Mouse (Mus musculus): ENCODE results near the gene Cblc. TPM values are rescaled to one million over a fixed set of nuclear protein-coding genes. Genes with fewer than 3 reads are reported as not detected.
"Not testable (repeated sequence)": the region's sequence is repeated elsewhere in the genome, so short reads cannot be mapped to it uniquely, and the experiment has no call there.

The Cblc gene
- total RNA-seq, 2 experiments from 2014 or later: 1.8 to 3.2 TPM

GRCm38 (mm10) chr7:19818875-19819274 lies 22.3 kb upstream of the Cblc start:
- no peak for DNase-seq

DNA sequence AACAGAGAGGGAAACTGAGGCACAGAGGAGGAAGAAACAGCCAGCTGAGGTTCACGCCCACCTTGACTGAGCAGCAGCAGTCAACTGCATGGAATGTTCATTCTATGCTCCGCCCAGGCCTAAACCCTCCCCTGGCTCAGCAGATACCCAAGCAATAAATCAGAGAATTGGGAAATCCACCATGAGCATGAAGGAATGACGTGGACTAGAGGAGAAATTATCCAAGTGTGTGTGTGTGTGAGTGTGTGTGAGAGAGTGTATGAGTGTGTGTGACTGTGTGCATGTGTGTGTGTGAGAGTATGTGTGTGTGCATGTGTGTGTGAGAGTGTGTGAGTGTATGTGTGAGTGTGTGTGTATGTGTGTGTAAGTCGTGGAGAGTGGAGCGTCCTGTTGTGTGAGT lies 21.8 kb upstream of the Cblc start:
- DNase-seq: peak; percentile 65

DNA sequence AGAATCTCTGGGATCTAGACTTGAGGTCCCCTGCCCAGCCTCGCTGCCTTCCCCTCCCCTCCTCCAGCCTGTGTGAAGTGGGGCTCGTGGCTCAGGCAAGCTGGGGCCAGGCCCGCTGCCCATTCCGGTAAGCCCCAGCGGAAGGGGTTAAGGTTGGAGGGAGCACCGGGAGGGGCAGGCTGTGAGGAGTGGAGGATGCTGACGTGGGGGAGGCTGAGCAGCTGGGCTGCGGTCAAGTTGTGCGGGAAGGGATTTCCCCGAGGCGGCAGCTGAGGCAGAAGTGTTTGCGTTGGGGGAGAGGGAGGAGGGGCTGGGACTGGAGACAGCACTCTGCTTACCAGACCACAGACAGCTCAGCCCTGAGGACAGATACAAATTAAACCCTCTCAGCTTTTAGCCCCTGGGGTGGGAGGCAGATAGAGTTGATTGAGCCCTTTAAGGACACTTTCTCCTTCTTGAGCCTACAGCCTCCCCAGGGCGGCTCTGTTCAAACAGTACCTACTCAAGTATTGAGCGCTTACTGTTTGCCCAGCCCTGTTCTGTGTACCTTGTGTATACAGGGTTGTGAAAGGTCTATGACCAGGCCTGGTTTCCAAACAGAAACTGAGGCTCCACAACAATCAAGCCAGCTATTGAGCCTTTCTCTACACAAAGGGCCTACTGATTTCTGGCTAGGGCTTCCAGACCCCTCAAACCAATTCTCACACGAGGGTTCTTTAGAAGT lies 20.9 kb upstream of the Cblc start:
- peak; percentile 53 for DNase-seq

- peak; percentile 92 for DNase-seq
Observed at GRCm38 (mm10) chr7:19816224-19816771, 19.7 kb upstream of the Cblc start.

DNA sequence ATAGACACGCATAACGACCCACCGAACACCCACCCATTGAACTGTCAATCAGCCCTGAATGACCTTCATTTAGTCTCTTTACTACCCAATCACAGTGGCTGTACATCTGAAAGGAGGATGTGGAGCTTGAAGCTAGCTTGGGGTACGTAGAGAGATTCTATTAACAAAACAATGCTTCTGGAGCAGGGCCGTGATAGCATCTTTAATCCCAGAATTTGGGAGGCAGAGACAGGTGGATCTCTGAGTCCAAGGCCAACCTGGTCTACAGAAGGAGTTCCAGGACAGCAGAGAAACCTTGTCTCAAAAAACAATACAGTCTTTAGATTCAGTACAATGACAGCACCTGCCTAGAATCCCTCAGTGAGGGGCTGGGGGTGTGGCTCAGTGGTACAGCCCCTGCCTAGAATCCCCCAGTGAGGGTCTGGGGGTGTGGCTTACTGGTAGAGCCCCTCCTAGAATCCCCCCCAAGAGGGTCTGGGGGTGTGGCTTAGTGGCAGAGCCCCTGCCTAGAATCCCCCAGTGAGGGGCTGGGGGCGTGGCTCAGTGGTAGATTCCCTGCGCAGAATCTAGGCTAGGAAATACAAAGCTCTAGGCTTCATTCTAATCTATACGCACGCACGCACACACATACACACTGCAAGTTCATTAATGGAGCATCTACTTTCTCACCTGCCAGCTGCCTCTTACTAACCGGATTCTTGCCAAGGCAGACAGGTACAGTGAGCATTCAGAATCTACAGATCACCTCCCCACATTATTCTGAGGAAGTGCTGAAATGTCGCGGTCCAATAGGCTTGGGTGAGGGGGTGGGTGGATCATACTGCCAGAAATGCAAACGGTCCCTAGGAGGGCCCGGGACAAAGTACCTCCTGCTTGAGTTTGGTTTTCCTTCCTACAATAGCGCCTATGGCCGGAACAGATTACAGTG lies 19.0 kb upstream of the Cblc start:
- DNase-seq: no peak

DNA sequence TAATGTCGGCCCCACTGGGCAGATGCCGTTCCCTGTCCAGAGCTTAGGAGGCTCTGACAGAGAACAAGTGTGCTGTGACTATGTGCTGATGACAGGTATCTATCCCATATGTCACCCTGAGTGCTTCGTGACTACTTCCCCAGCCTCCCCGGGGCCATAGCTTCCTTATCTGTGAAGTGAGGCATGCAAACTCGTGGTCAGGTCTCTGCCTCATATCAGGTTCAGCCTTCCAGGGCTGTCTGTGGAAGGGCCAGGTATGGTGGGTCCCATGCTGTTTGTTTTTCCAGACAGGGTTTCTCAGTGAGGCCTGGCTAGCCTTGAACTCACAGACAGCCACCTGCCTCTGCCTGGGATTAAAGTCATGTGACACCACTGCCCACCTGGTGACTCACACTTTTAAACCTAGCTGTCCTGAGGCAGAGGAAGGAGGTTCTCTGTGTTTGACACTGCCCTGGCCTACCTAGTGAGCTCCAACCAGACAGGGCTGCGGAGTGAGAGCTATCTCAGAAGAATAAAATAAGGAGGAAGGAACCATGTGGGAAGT lies 17.0 kb upstream of the Cblc start:
- DNase-seq: no peak

GRCm38 (mm10) chr7:19813161-19813560 lies 16.6 kb upstream of the Cblc start:
- no peak for DNase-seq

DNA sequence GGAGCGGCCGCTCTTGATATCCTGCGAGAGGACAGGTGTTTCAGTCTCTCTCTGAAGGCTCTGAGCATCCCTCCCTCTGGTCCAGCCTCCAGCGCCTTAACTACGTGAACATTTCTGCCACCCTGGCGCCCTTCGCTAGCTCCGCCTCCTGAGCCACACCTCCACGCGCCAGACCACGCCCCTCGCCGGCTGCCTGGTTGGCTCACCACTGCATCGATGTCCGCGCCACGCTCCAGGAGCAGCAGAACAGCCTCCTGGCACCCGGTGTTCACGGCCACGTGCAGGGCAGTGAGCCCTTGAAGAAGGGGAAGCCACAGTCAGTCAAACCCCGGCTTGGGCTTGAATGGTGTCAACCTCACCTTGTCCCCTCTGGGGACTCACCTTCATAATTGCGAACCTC lies 14.5 kb upstream of the Cblc start:
- DNase-seq: peak; percentile 58

GRCm38 (mm10) chr7:19809369-19809768 lies 12.8 kb upstream of the Cblc start:
- peak; percentile 65 for DNase-seq

- no peak for DNase-seq
Observed at GRCm38 (mm10) chr7:19806356-19806969, 9.9 kb upstream of the Cblc start.

DNA sequence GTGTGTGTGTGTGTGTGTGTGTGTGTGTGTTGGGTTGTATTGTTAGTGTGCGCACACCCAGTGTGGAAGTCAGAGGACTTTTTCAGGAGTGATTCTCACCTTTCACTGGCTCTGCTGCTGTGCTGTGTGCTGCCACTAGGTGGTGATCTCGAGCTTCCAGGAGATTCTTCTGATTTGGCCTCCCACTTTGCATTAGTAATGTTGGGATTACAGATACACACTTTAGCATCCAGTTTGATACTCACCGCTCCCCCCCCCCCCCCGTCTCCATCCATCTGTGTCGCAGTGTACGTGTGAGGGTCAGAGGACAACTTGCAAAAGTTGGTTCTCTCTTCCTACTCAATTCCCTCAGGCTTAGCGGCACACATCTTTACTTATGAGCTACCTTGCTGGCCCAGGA lies 6.4 kb upstream of the Cblc start:
- peak; percentile 87 for DNase-seq

GRCm38 (mm10) chr7:19800764-19801163 lies 4.2 kb upstream of the Cblc start:
- peak; percentile 64 for DNase-seq

GRCm38 (mm10) chr7:19796254-19796653 lies 355 bp downstream of the Cblc start:
- DNase-seq: no peak

- no peak for DNase-seq
Observed at GRCm38 (mm10) chr7:19795236-19795635, 1.4 kb downstream of the Cblc start.

GRCm38 (mm10) chr7:19792701-19793630 lies 3.6 kb downstream of the Cblc start:
- no peak for DNase-seq

DNA sequence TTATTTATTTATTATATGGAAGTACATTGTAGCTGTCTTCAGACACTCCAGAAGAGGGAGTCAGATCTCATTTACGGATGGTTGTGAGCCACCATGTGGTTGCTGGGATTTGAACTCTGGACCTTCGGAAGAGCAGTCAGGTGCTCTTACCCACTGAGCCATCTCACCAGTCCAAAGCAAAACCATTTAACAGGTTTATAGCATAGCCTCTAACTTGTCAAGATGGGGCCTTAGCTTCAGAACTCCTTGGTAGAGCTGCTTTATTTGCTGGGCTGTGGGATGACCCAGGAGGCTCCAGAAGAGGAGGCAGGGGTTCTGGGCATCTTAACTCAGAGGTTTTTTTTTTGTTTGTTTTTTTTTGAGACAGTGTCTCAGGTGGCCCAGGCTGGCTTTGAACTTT lies 5.1 kb downstream of the Cblc start:
- DNase-seq: not testable (repeated sequence)

DNA sequence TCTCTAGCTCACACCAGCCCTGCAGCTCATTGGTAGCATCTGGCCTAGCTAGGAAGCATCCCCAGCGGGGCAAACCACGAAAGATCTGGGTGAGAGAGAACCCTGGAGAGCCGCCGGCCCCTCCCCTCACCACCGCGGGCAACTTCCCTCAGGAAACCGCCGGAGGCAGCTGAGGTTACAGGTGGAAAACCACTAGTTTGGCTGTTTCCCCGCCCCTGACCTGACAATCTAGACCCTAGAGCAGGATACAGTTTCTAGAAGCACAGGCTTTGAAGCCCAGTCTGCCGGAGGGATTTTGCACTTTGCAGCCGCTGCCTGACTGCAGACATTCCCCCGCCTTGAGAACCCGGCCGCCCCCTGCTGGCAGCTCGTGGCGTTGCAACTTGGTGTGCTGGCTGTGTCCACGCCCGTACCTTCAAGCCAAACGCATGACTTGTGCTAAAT lies 6.7 kb downstream of the Cblc start:
- peak; percentile 98 for DNase-seq

DNA sequence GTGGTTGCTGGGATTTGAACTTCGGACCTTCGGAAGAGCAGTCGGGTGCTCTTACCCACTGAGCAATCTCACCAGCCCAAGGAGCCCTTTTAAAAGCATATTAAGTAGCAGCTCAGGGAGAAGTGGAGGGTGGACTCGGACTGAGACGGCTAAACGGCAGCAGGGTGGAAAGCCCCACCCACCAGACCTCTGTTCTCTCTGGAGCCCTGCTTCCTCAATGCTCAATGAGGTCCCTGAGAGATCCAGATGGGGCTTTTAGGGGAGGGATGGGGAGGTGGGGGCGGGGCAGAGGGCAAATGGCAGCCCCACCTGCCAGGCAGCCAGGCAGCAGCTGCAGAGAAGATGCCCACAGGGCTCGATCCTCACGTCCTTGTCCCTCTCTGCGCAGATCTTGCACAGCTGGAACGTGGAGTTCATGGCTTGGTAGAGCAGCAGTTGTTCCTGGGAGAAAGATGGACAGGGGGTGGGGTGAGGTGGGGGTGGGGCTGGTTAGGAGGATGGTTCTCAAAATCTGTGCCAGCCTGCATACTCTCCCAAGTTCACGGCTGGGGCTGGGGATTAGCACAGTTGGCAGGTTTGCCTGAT lies 10.6 kb downstream of the Cblc start:
- DNase-seq: no peak

DNA sequence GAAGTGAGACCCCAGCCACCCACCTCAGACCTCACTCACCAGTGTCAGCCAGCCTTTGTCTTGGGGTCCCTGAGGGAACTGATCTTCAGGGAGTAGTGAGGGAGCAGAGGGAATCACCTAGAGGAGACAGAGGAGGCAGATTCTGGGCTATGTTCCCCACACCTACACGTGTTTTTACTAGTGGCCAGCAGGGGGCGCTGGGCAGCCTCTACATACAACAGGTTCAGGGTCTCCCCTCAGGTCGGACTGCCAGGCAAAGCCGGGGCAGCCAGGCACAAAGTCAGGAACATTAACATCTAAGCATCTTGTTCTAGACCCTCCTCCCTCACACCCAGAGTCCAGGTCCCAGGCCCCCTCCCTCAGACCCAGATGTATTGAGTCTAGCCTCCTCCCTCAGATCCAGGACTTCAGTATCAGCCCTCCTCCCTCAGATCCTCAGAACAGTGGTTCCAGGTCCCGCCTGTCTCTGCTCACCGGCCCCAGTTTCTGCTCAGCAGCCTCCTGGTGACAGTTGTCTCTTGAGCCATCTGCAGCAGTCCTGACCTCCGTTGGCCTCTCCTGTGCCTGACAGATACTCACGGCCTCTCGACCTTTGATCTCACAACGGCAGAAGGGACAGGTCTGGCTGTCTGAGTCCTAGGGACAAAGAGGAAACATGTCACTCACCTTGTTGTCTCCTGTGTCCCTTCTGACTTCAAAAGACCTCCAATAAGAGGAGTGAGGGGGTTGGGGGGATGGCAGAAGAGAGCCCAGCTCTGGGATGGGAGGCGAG lies 11.7 kb downstream of the Cblc start:
- DNase-seq: no peak

DNA sequence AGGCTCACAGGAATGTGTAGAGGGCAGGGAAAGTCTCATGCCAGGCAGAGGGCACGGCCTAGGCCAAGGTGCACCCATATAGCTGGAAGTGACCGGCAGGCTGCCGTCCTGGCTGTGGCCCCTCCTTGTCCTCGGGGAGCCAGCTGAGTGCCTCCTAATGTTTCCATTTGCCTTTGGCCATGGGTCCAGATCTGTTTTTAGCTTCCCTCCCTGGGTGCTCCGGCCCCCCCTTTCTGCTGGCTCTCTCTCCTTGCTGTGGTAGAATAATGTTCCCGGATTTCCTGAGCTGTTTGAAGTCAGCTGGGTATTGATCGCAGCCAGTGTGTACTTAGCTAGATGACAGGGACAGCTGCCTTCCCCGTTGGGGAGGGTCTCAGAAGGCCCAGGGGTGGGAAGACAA lies 13.0 kb downstream of the Cblc start:
- DNase-seq: peak; percentile 44

Data from adrenal gland, postnatal 10 days (tissue).